Comparison of ENCODE assay signal across 32 mouse cellular contexts in the genomic region with DNA sequence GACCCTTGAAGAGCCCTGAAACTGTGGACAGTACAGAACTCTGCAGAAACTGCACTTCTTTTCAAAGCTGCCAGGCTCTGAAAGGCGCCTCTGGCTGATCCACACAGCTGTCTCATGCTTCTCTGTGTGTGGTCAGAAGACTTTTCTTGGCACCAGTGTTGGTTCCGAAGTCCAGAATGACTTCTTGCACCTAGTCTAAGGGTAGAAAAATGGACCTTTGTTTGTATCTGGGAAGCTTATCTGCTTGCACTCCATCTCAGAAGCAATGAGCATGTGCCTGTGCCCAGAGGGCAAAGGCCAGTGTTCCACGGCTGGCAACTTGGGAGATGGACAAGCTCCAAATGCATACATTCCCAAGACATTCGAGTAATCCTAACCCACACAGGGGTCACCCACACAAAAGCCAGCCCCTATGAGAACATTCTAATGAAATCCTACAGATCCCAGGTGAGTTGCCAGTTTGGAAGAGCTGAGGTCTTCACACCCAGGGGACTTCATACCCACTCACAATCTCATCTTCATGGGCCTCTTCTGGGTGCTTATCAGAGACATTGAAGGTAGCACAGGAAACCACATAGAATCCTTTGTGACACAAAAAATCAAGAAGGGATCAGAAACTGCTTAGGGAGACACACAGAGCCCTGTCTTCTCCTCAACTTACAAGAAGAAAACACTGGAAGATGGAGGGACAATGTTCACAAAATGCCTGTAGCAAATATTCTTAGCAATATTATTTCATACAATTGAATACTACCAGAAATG. TPM values are rescaled to one million over a fixed set of nuclear protein-coding genes. Genes with fewer than 3 reads are reported as not detected.
DNase-seq lines count a peak whose midpoint lies in the region; ATAC-seq and TF ChIP-seq lines count a peak whose summit lies in the region.
"Had no signal": no experiment of that assay in that cellular context is flagged by ENCODE, and none has a peak within 500 bp of the region (broad histone marks: within the 10 kb centered on the region; RNA-seq: fewer than 3 reads in every experiment).

No protein-coding gene starts in this region.

- TF ChIP-seq POLR2A in liver, adult 2 months (IDR thresholded peaks at IDR 0.05; ENCODE audit: extremely low read depth, insufficient read depth, low read length), result no peak

- H3K4me3 ChIP-seq in heart, embryonic 12.5 days, result no peak overlapping the region
- H3K4me3 ChIP-seq in liver, adult 2 months (ENCODE audit: insufficient read depth, low read depth, low read length), result no peak overlapping the region
- no peak overlapping the region for H3K4me3 ChIP-seq in liver, embryonic 12.5 days
- no peak overlapping the region for H3K4me3 ChIP-seq in intestine, embryonic 15.5 days (replicated peaks)
- H3K4me3 ChIP-seq: embryonic facial prominence, embryonic 12.5 days; gastrocnemius, adult 2 months; heart, adult 2 months; heart, embryonic 13.5 days; hindbrain, embryonic 15.5 days; lung, embryonic 15.5 days; megakaryocyte, embryonic 14.5 days; midbrain, embryonic 13.5 days had no signal

- ATAC-seq in heart, embryonic 12.5 days (ENCODE audit: insufficient number of reproducible peaks, low FRiP score), result no peak
- ATAC-seq in liver, embryonic 12.5 days, result no peak
- ATAC-seq in intestine, embryonic 15.5 days, result peak; percentile 83
- ATAC-seq in megakaryocyte progenitor cell, adult 5-6 weeks (replicated peaks; ENCODE audit: poor library complexity), result no peak
- ATAC-seq: forebrain, embryonic 14.5 days; inflammation-experienced regulatory T-cells, adult 6 months; midbrain, embryonic 13.5 days had no signal

- no peaks in the 10 kb centered on the region for H3K27me3 ChIP-seq in heart, embryonic 12.5 days (replicated peaks)
- no peaks in the 10 kb centered on the region for H3K27me3 ChIP-seq in liver, adult 2 months (ENCODE audit: control insufficient read depth, insufficient read depth, low read length)
- H3K27me3 ChIP-seq in liver, embryonic 12.5 days (replicated peaks), result no peaks in the 10 kb centered on the region
- H3K27me3 ChIP-seq in intestine, embryonic 15.5 days (replicated peaks), result no peaks in the 10 kb centered on the region
- H3K27me3 ChIP-seq: embryonic facial prominence, embryonic 12.5 days; heart, embryonic 13.5 days; hindbrain, embryonic 15.5 days; lung, embryonic 15.5 days; midbrain, embryonic 13.5 days had no signal

- H3K4me2 ChIP-seq in heart, embryonic 12.5 days, result no peak overlapping the region
- H3K4me2 ChIP-seq in liver, embryonic 12.5 days, result no peak overlapping the region
- no peak overlapping the region for H3K4me2 ChIP-seq in intestine, embryonic 15.5 days (replicated peaks)
- H3K4me2 ChIP-seq: embryonic facial prominence, embryonic 12.5 days; heart, embryonic 13.5 days; hindbrain, embryonic 15.5 days; lung, embryonic 15.5 days; midbrain, embryonic 13.5 days had no signal

- H3K9ac ChIP-seq in heart, embryonic 12.5 days, result no peak overlapping the region
- H3K9ac ChIP-seq in liver, adult 2 months (ENCODE audit: low read depth, low read length), result no peak overlapping the region
- H3K9ac ChIP-seq in liver, embryonic 12.5 days, result no peak overlapping the region
- no peak overlapping the region for H3K9ac ChIP-seq in intestine, embryonic 15.5 days
- H3K9ac ChIP-seq: embryonic facial prominence, embryonic 12.5 days; heart, embryonic 13.5 days; hindbrain, embryonic 15.5 days; lung, embryonic 15.5 days; midbrain, embryonic 13.5 days had no signal

- no peak overlapping the region for H3K27ac ChIP-seq in heart, embryonic 12.5 days (ENCODE audit: poor library complexity, severe bottlenecking)
- H3K27ac ChIP-seq in liver, adult 2 months (replicated peaks; ENCODE audit: insufficient read depth, low read depth, low read length), result no peak overlapping the region
- H3K27ac ChIP-seq in liver, embryonic 12.5 days, result no peak overlapping the region
- no peak overlapping the region for H3K27ac ChIP-seq in intestine, embryonic 15.5 days
- H3K27ac ChIP-seq: embryonic facial prominence, embryonic 12.5 days; gastrocnemius, adult 2 months; heart, adult 2 months; heart, embryonic 13.5 days; hindbrain, embryonic 15.5 days; lung, embryonic 15.5 days; midbrain, embryonic 13.5 days had no signal

- 46% methylated on average over 4 of the region's 4 CpGs for WGBS in heart, embryonic 12.5 days
- 29% methylated on average over 4 of the region's 4 CpGs for WGBS in liver, adult 2 months
- WGBS in liver, embryonic 12.5 days (ENCODE audit: insufficient replicate concordance), result 59% methylated on average over 4 of the region's 4 CpGs
- WGBS in intestine, embryonic 15.5 days, result 60% methylated on average over 4 of the region's 4 CpGs

- peak; percentile 84 for DNase-seq in heart, adult 11 months
- peak; percentile 77 for DNase-seq in liver, adult 2 months (ENCODE audit: extremely low read depth, low read depth, low spot score)
- DNase-seq in kidney, postnatal 25 days, result peak; percentile 43 to 69
- no peak for DNase-seq in ovary, adult 18-20 months (ENCODE audit: low spot score)
- DNase-seq: adrenal gland, postnatal 14 days; cerebellum, adult 11-12 months; cerebellum, adult 9-11 months; embryo, embryonic 11 days; gastrocnemius, adult 2 months; gastrocnemius, postnatal 36 days; heart, adult 2 months; heart, postnatal 10 days; layer of hippocampus, adult 9-11 months; liver; lung, postnatal 36 days; retina, postnatal 1 day; right cerebral cortex, postnatal 25 days; spleen, adult 18-20 months; thymus, adult 2 months had no signal

- TF ChIP-seq CTCF in liver, adult 2 months (IDR thresholded peaks at IDR 0.05; ENCODE audit: low read depth, low read length), result no peak

- no peaks in the 10 kb centered on the region for H3K9me3 ChIP-seq in heart, embryonic 12.5 days (replicated peaks)
- H3K9me3 ChIP-seq in liver, embryonic 12.5 days (replicated peaks), result no peaks in the 10 kb centered on the region
- no peaks in the 10 kb centered on the region for H3K9me3 ChIP-seq in intestine, embryonic 15.5 days
- H3K9me3 ChIP-seq: embryonic facial prominence, embryonic 12.5 days; G1E; heart, embryonic 13.5 days; hindbrain, embryonic 15.5 days; lung, embryonic 15.5 days; megakaryocyte, embryonic 14.5 days; midbrain, embryonic 13.5 days had no signal

- no peaks in the 10 kb centered on the region for H3K4me1 ChIP-seq in heart, embryonic 12.5 days (replicated peaks)
- peaks cover 2% of the 10 kb centered on the region for H3K4me1 ChIP-seq in liver, adult 2 months (ENCODE audit: control insufficient read depth, insufficient read depth, low read length)
- peaks cover 48% of the 10 kb centered on the region for H3K4me1 ChIP-seq in liver, embryonic 12.5 days
- no peaks in the 10 kb centered on the region for H3K4me1 ChIP-seq in intestine, embryonic 15.5 days (replicated peaks)
- H3K4me1 ChIP-seq: embryonic facial prominence, embryonic 12.5 days; heart, embryonic 13.5 days; hindbrain, embryonic 15.5 days; lung, embryonic 15.5 days; midbrain, embryonic 13.5 days had no signal

- H3K79me2 ChIP-seq in liver, adult 2 months (ENCODE audit: control insufficient read depth, insufficient read depth, low read length), result no peaks in the 10 kb centered on the region

- no peaks in the 10 kb centered on the region for H3K36me3 ChIP-seq in heart, embryonic 12.5 days
- H3K36me3 ChIP-seq in liver, adult 2 months (ENCODE audit: control insufficient read depth, insufficient read depth, low read length), result no peaks in the 10 kb centered on the region
- no peaks in the 10 kb centered on the region for H3K36me3 ChIP-seq in liver, embryonic 12.5 days
- no peaks in the 10 kb centered on the region for H3K36me3 ChIP-seq in intestine, embryonic 15.5 days
- H3K36me3 ChIP-seq: embryonic facial prominence, embryonic 12.5 days; G1E; heart, embryonic 13.5 days; hindbrain, embryonic 15.5 days; lung, embryonic 15.5 days; midbrain, embryonic 13.5 days had no signal

RNA-seq across cellular contexts. Expression of a gene that starts 37.2 kb away (rescaled TPM):
- 23.7 and 25.4 TPM in 2 replicates for polyA plus RNA-seq in heart, embryonic 12.5 days (2016; fragmentation: Nextera tagmentation; extraction: Ambion mirVana)
- 73.7 and 88.4 TPM in 2 replicates for total RNA-seq in liver, adult 2 months (2014; rRNA removed)
- 79.3 and 86.3 TPM in 2 replicates for polyA plus RNA-seq in liver, adult 2 months (2012; rRNA removed)
- 26.3 and 26.5 TPM in 2 replicates for polyA plus RNA-seq in liver, embryonic 12.5 days (2016; fragmentation: Nextera tagmentation; extraction: Ambion mirVana)
- polyA plus RNA-seq in intestine, embryonic 15.5 days (2015; fragmentation: Nextera tagmentation; extraction: Ambion mirVana), result 41.3 and 41.8 TPM in 2 replicates
- 15.5 and 20.7 TPM in 2 replicates for total RNA-seq in megakaryocyte progenitor cell, adult 5-6 weeks (2015)
- 18.9 and 20.6 TPM in 2 replicates for total RNA-seq in megakaryocyte progenitor cell, adult 5-6 weeks (2017)
